In genomic region chr2:29102416-29103377, GRCm38 (mm10) we compare ENCODE assay signal across 2 mouse cellular contexts. TPM values are rescaled to one million over a fixed set of nuclear protein-coding genes. Genes with fewer than 3 reads are reported as not detected.
"Had no signal": no experiment of that assay in that cellular context is flagged by ENCODE, and none has a peak within 500 bp of the region (broad histone marks: within the 10 kb centered on the region; RNA-seq: fewer than 3 reads in every experiment).

No protein-coding gene starts in this region.

RNA-seq across cellular contexts. Expression of gene Cfap77, which starts 47.8 kb away (rescaled TPM):
- polyA plus RNA-seq: macrophage; neural tube, embryonic 13.5 days had no signal
